ENCODE assay signal across 16 mouse cellular contexts in the genomic region with DNA sequence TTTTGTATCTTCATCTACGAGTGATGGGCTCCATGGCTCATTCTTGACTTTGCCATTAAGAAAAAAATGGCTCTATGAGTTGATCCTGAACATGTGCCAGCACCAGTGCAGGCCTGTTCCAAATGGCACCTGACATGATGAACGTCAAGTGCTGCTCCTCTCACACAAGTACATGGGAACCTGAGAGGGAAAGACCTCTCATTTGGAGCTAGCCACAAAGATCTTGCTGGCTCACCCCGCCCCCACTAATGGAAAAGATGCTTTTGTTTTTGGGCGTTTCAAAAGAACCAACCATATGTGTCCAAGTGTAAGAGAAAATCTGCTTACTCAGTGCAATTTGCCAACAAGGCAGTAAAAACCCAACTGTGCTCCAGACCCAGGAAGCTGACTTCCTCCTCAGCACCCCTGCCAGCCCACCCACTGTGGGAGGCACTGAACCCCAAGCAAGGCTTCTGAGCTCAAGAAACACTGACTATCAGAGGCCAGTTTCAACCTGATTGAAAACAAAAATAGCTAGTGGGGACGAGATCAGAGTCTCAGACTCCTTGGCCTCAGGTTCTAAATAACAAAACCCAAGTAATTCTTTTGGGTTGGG. TPM values are rescaled to one million over a fixed set of nuclear protein-coding genes. Genes with fewer than 3 reads are reported as not detected.
DNase-seq lines count a peak whose midpoint lies in the region; ATAC-seq and TF ChIP-seq lines count a peak whose summit lies in the region.
"Had no signal": no experiment of that assay in that cellular context is flagged by ENCODE, and none has a peak within 500 bp of the region (broad histone marks: within the 10 kb centered on the region; RNA-seq: fewer than 3 reads in every experiment).

No protein-coding gene starts in this region.

- H3K36me3 ChIP-seq in hindbrain, embryonic 13.5 days: no peaks in the 10 kb centered on the region
- H3K36me3 ChIP-seq in hindbrain, embryonic 14.5 days (replicated peaks; ENCODE audit: control insufficient read depth, insufficient read depth): no peaks in the 10 kb centered on the region
- H3K36me3 ChIP-seq in lung, embryonic 14.5 days (ENCODE audit: insufficient read depth): no peaks in the 10 kb centered on the region
- H3K36me3 ChIP-seq in embryonic facial prominence, embryonic 15.5 days: no peaks in the 10 kb centered on the region
- H3K36me3 ChIP-seq: intestine, embryonic 15.5 days; lung, embryonic 15.5 days had no signal

- peak overlapping the region; percentile 27; the same call in 1 of the 2 replicates for H3K27ac ChIP-seq in hindbrain, embryonic 13.5 days
- no peak overlapping the region for H3K27ac ChIP-seq in hindbrain, embryonic 14.5 days
- 0 out of 2 replicates have a peak overlapping the region, but pooled peaks have one; percentile 31 for H3K27ac ChIP-seq in lung, embryonic 14.5 days (ENCODE audit: low read depth)
- peak overlapping the region; percentile 69 for H3K27ac ChIP-seq in bone marrow macrophage, adult 2 months (ENCODE audit: insufficient read depth, low read depth, low read length)
- peak overlapping the region; percentile 75 for H3K27ac ChIP-seq in embryonic facial prominence, embryonic 15.5 days (replicated peaks)
- H3K27ac ChIP-seq: heart, embryonic 13.5 days; intestine, embryonic 15.5 days; lung, embryonic 15.5 days had no signal

- no peak overlapping the region for H3K4me3 ChIP-seq in hindbrain, embryonic 13.5 days
- H3K4me3 ChIP-seq in hindbrain, embryonic 14.5 days (replicated peaks; ENCODE audit: low read length): no peak overlapping the region
- no peak overlapping the region for H3K4me3 ChIP-seq in lung, embryonic 14.5 days (ENCODE audit: low read depth, low read length)
- no peak overlapping the region for H3K4me3 ChIP-seq in bone marrow macrophage, adult 2 months (ENCODE audit: insufficient read depth, low read length)
- H3K4me3 ChIP-seq in embryonic facial prominence, embryonic 15.5 days (replicated peaks): no peak overlapping the region
- H3K4me3 ChIP-seq: heart, embryonic 13.5 days; intestine, embryonic 15.5 days; lung, embryonic 15.5 days had no signal

- H3K27me3 ChIP-seq in hindbrain, embryonic 13.5 days: no peaks in the 10 kb centered on the region
- H3K27me3 ChIP-seq in hindbrain, embryonic 14.5 days (ENCODE audit: control insufficient read depth, insufficient read depth, low read length): no peaks in the 10 kb centered on the region
- H3K27me3 ChIP-seq in lung, embryonic 14.5 days (ENCODE audit: insufficient read depth, low read length): no peaks in the 10 kb centered on the region
- H3K27me3 ChIP-seq in embryonic facial prominence, embryonic 15.5 days: no peaks in the 10 kb centered on the region
- H3K27me3 ChIP-seq: heart, embryonic 13.5 days; intestine, embryonic 15.5 days; lung, embryonic 15.5 days had no signal

- H3K9me3 ChIP-seq in hindbrain, embryonic 13.5 days: no peaks in the 10 kb centered on the region
- H3K9me3 ChIP-seq in hindbrain, embryonic 14.5 days (ENCODE audit: control insufficient read depth, low read length): no peaks in the 10 kb centered on the region
- H3K9me3 ChIP-seq in lung, embryonic 14.5 days (ENCODE audit: low read depth, low read length): no peaks in the 10 kb centered on the region
- H3K9me3 ChIP-seq in embryonic facial prominence, embryonic 15.5 days (replicated peaks): no peaks in the 10 kb centered on the region
- H3K9me3 ChIP-seq: heart, embryonic 13.5 days; intestine, embryonic 15.5 days; lung, embryonic 15.5 days had no signal

- no peak for ATAC-seq in hindbrain, embryonic 13.5 days (ENCODE audit: low FRiP score)
- no peak for ATAC-seq in hindbrain, embryonic 14.5 days (ENCODE audit: low FRiP score)
- no peak for ATAC-seq in lung, embryonic 14.5 days (ENCODE audit: insufficient read depth)
- ATAC-seq in embryonic facial prominence, embryonic 15.5 days (ENCODE audit: insufficient number of reproducible peaks, low FRiP score, low TSS enrichment, low read depth): peak; percentile 49; the same call in 1 of the 2 replicates
- ATAC-seq: intestine, embryonic 15.5 days had no signal

- WGBS in hindbrain, embryonic 13.5 days: 85% methylated on average over 5 of the region's 5 CpGs
- 83% methylated on average over 5 of the region's 5 CpGs for whole genome bisulfite sequencing in hindbrain, embryonic 14.5 days
- WGBS in lung, embryonic 14.5 days: 74% methylated on average over 5 of the region's 5 CpGs
- WGBS in embryonic facial prominence, embryonic 15.5 days: 53% methylated on average over 5 of the region's 5 CpGs

- no peak for TF ChIP-seq CTCF in lung, embryonic 14.5 days (IDR thresholded peaks at IDR 0.05; ENCODE audit: low read depth)
- no peak for TF ChIP-seq CTCF in bone marrow macrophage, adult 2 months (IDR thresholded peaks at IDR 0.05; ENCODE audit: low read depth, low read length)

- H3K9ac ChIP-seq in hindbrain, embryonic 13.5 days: no peak overlapping the region
- H3K9ac ChIP-seq in hindbrain, embryonic 14.5 days: no peak overlapping the region
- H3K9ac ChIP-seq in lung, embryonic 14.5 days: no peak overlapping the region
- H3K9ac ChIP-seq in embryonic facial prominence, embryonic 15.5 days: no peak overlapping the region
- H3K9ac ChIP-seq: heart, embryonic 13.5 days; intestine, embryonic 15.5 days; lung, embryonic 15.5 days had no signal

- no peak for TF ChIP-seq POLR2A in bone marrow macrophage, adult 2 months (IDR thresholded peaks at IDR 0.05; ENCODE audit: borderline replicate concordance, low read depth, low read length)

- DNase-seq in hindbrain, embryonic 14.5 days (ENCODE audit: low spot score): no peak
- peak; percentile 33 for DNase-seq in lung, embryonic 14.5 days
- DNase-seq in lung, postnatal 14 days: no peak
- DNase-seq in urinary bladder, adult 2 months (ENCODE audit: low spot score): no peak
- no peak for DNase-seq in embryo, embryonic 9.5 days (ENCODE audit: extremely low spot score)
- DNase-seq: cerebellum, adult 8-10 months; embryo, embryonic 11 days; heart, postnatal 4 days; kidney, postnatal 14 days; right cerebral cortex, postnatal 25 days had no signal

- no peak overlapping the region for H3K4me2 ChIP-seq in hindbrain, embryonic 13.5 days
- H3K4me2 ChIP-seq in hindbrain, embryonic 14.5 days (replicated peaks): no peak overlapping the region
- no peak overlapping the region for H3K4me2 ChIP-seq in lung, embryonic 14.5 days
- no peak overlapping the region for H3K4me2 ChIP-seq in embryonic facial prominence, embryonic 15.5 days (replicated peaks)
- H3K4me2 ChIP-seq: heart, embryonic 13.5 days; intestine, embryonic 15.5 days; lung, embryonic 15.5 days had no signal

- peaks cover 54% of the 10 kb centered on the region for H3K4me1 ChIP-seq in hindbrain, embryonic 13.5 days (replicated peaks)
- peaks cover 23% of the 10 kb centered on the region for H3K4me1 ChIP-seq in hindbrain, embryonic 14.5 days (replicated peaks; ENCODE audit: control insufficient read depth, insufficient read depth, low read length)
- H3K4me1 ChIP-seq in lung, embryonic 14.5 days (ENCODE audit: insufficient read depth): peaks cover 19% of the 10 kb centered on the region
- H3K4me1 ChIP-seq in bone marrow macrophage, adult 2 months (ENCODE audit: control insufficient read depth, insufficient read depth, low read length): peaks cover 93% of the 10 kb centered on the region
- peaks cover 50% of the 10 kb centered on the region for H3K4me1 ChIP-seq in embryonic facial prominence, embryonic 15.5 days

RNA-seq across cellular contexts. Expression of gene Gna12, which starts 11.7 kb away (rescaled TPM):
- polyA plus RNA-seq in hindbrain, embryonic 13.5 days (2015; fragmentation: Nextera tagmentation; extraction: Ambion mirVana): 11.9 and 12.1 TPM in 2 replicates
- 23.8 and 25.0 TPM in 2 replicates for polyA plus RNA-seq in hindbrain, embryonic 14.5 days (2014; fragmentation: Nextera tagmentation; extraction: Ambion mirVana)
- 63.0 and 77.1 TPM in 2 replicates for polyA plus RNA-seq in lung, embryonic 14.5 days (2014; fragmentation: Nextera tagmentation; extraction: Ambion mirVana)
- polyA plus RNA-seq in bone marrow macrophage, adult 2 months (2012; ENCODE audit: insufficient read depth, insufficient read length, missing spikeins): 147 and 173 TPM in 2 replicates
- polyA plus RNA-seq in embryonic facial prominence, embryonic 15.5 days (2015; fragmentation: Nextera tagmentation; extraction: Ambion mirVana): 24.6 and 35.3 TPM in 2 replicates
- polyA plus RNA-seq in urinary bladder, adult 2 months (2012; rRNA removed): 46.5 and 67.5 TPM in 2 replicates
